Mouse (Mus musculus): Measurements from ENCODE around the gene Tex19.1.

Tex19.1 gene

DNA sequence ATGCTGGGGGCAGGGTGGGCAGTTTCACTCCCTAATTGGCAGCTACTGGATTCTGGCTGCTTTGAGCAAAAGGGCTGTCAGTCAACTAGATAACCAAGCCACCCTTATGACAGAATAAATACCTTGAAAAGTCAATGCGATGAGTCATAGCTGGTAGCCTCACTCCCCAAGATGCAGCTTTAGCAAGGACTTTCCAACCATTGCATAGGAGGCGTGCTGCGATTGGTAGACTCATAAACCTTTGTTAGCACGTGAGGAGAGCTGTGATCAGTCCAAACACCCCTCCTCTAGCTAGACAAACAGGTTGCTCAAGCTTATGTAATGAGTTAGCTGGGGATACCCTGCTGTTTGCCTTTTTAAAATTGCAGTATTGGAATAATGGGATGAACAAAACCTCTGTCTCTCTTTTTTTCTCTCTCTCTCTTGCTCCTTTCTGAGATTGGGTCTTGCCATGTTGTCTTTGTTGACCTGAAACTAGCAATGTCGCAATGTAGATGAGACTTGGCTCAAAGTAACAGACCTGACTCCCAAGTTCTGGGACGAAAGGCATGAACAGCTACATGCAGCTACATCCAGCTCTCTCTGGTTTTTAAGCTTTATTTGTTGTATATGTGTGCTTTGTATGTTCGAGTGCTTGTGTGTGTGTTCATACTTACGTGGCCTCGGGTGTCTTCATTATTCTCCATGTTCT, 2.5 kb upstream of the Tex19.1 start:
- DNase-seq (ENCODE audit: low read depth), result no peak

DNA sequence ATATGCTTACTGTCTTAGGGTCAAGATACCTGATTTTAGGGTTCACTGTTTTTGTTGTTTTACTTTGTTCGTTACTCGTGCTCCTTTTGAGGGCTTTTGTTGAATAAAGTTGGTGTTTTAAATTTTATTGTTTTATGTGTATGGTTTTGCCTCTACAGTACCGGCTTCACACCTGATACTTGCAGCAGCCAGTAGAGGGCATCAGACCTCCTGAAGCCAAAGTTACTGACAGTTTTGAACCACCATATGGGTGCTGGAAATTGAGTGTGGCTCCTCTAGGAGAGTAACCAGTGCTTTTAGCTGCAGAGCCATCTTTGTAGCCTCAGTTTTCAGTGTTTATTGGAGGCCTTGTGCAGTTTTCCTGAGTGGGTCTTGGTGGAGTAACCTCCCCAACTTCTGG, 2.2 kb downstream of the Tex19.1 start:
- DNase-seq (ENCODE audit: low read depth), result no peak

DNA sequence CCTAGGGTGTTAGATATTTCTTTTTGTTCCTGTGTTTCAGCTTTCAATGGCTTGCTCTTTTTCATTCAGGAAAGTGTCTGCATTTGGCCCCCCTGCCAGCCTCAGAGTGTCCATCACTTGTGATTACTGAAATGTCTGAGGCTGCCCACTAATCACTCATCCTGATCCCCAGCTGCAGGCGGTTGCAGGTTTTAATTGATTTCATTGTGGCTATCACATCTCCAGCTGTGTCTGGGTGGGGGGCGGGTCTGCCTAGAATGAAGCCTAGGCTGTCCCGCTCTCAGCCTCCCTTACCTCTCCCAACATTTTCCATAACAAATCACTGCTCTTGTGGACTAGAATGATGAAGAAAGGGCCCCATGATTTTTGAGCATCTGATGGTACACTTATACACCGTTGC, 8.3 kb downstream of the Tex19.1 start:
- no peak for DNase-seq (ENCODE audit: low read depth)

DNA sequence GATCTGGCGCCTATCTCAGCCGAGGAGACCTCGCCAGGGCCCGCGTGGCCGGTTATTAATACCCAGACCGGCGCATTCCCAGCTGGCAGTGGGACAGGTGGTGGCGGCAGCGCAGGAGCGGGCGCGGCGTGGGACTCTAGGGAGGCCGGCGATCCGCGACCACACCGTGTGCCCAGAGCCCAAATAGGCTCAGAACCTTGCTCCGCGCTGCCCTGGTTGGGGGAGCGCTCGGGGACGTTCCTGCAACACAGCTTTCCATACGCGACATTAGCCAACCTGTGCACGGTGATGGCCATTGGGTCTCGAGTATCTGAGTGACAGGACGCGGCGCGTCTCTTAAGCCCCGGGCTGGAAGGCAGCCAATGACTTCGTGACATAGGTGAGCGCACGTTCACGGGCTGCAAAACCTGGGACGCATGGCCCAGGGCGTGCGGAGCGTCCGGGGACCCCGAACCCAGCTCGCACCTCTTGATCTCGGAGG, 10.5 kb downstream of the Tex19.1 start:
- DNase-seq (ENCODE audit: low read depth), result peak; percentile 6

DNA sequence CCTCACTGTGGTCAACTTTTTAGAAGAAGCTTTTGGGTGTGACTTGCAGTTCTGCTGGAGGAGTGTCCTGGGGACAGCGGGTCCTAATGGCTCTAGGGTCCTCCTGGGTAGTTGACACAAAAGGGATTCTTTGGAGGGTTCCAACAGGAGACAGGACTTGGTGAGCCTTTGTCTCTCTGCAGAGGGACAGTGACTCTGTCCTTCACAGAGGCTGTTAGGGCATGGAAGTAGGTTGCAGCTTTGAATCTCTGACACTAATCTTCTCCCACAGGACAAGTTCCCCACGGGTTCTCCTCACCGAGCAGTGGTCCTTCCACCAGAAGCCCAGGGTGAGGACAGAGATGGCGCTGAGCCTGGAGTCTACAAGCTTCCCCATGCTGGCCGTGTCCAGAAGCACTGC, 14.0 kb downstream of the Tex19.1 start, which contains the start of gene Uts2r:
Gene Uts2r, plus strand, starts transcription at position 301 of the 400 bp plus-strand sequence.
- DNase-seq (ENCODE audit: low read depth), result no peak

DNA sequence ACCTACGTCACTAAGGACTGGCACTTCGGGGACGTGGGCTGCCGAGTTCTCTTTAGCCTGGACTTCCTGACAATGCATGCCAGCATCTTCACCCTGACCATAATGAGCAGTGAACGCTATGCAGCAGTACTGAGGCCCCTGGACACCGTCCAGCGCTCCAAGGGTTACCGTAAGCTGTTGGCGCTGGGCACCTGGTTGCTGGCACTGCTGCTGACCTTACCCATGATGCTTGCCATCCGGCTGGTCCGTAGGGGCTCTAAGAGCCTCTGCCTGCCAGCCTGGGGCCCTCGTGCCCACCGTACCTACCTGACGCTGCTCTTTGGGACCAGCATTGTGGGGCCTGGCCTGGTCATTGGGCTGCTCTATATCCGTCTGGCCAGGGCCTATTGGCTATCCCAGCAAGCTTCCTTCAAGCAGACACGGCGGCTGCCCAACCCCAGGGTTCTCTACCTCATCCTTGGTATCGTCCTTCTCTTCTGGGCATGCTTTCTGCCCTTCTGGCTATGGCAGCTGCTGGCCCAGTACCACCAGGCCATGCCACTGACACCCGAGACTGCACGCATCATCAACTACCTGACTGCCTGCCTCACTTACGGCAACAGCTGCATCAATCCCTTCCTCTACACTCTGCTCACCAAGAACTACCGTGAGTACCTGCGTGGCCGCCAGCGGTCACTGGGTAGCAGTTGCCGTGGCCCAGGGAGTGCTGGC, 14.8 kb downstream of the Tex19.1 start:
- no peak for DNase-seq (ENCODE audit: low read depth)

DNA sequence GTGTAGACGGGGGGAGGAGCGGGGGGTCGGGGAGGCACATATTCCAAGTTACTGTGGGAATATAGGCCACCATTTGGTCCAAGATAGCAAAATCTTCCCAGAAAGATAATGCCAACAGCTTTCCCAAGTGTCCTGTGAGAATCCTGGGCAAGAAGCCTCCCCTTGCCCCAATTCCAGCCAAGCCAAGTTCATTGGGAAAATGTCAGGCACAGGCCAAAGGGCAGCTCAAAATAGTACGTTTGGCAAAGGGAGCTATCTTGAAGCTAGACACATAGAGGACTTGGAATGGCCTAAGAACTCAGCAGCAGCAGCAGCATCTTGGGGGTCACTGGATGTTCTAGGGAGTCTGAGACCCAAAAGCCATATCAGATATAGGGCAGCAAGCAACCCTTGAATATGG, 17.8 kb downstream of the Tex19.1 start:
- no peak for DNase-seq (ENCODE audit: low read depth)

DNA sequence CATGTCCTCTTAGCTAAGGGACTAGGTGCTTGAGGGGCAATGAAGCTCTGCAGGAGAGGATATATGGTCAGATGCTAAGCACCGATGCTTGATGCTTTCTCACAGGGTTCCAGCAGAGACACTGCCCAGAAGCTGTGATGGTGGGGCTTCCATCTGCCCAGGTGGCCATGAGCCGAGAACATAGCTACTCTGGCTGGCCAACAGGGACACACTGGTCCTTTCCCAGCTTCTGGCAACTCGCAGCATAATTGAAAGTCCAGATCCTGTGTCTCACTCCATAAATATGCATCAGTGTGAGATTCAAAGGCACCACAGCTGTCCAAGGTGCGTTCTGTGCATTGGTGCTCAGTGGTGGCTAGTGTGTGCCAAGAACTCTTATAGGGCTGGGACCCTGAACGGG, 27.3 kb downstream of the Tex19.1 start:
- no peak for DNase-seq (ENCODE audit: low read depth)

DNA sequence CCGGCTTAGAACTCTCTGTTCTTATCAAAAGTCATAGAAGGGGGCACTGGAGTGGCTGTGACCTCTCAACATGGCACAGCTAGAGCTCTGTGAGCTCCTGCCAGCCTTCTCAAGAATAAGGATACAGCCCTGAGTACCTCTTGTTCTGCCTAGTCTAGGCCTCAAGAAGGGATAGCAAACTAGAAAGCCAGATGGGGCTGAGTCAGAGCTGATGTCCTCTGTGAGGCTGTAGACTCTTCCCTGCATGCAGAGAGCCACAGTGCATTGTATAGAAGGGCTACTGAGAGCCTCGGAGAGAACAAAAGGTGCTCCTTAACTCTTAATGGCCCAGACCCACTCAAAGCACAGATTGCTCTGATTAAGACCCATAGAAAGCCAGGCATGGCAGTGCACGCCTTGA, 28.3 kb downstream of the Tex19.1 start:
- DNase-seq (ENCODE audit: low read depth), result no peak

DNA sequence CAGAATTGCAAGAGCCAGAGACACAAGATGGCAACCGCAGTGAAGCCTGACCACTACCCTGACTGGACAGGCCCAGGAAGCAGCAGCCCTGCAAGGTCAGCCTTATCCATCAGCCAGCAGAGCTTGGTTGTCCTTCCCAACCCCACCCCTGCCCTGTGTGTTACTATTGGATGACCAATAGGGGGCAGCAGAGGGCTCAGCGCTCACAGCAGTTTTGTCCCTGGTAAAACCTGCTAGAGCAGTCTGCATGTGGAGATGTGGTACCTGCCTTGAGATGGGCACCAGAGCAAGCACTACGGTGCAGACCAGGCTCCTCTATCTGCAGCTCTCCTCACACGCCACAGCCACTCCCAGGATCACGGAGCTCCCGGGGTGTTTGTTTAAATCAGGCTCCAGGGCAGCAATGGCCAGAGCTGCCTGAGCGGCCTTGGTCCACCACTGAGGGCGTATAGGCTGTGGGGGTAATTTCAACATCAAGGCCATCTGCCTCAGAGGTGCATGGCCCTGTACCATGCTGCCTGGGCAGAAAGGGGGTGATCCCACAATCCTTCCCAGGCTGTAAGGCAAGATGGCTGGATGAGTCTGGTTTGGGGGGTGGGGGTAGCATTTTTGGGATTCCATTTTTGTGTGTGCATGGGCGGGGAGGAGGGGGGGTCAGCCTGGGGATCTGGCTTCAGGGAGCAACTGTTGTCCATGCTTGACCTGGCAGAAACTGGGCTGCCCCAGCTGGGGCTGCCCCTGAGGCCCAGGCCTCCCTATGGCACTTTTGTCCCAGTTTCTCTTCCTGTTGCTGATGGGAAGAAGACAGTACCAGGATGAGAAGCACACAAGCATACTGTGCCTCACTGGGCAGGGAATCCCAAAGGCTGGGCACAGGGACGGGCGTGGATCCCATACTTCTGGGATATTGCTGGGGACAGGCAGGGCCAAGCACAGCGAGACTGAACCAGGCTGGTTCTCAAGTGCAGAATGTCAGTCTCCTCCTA, 30.6 kb downstream of the Tex19.1 start:
- peak; percentile 34 for DNase-seq (ENCODE audit: low read depth)

DNA sequence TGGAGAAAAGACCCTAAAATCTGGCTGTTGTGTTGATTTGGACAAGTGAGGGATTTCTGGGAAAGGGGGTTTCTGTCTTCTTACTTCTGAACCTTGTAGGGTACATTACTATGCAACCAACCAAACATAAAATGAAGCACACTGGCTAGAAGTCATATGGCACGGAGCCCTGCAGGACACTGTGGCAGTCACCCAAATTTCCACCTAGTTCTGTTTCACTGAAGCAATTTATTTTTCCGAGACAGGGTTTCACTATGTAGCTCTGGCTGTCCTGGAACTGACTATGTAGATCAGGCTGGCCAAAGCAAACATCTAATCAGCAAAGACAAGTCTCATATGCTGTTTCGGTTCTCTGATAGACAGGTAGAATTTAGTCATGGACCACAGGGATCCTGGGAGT, 43.7 kb downstream of the Tex19.1 start:
- DNase-seq (ENCODE audit: low read depth), result no peak

DNA sequence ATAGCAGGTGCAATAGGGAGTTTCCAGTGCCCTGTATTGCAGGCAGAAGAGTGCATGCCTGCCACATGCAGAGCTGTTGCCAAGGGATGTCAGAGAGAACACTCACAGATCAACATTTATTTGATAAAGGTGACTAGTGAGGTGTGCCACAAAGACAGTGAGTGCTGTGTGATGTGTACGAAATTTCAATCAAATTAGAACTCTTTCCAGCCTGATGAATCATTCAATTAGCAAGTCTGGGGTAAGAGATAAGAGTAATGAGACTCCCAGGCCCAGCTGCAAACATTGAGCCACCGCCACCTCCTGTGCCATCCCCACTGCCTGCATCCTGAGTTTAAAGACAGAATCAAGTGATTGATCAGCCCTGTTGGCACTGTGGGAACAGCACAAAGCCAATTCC, 46.8 kb downstream of the Tex19.1 start:
- no peak for DNase-seq (ENCODE audit: low read depth)

DNA sequence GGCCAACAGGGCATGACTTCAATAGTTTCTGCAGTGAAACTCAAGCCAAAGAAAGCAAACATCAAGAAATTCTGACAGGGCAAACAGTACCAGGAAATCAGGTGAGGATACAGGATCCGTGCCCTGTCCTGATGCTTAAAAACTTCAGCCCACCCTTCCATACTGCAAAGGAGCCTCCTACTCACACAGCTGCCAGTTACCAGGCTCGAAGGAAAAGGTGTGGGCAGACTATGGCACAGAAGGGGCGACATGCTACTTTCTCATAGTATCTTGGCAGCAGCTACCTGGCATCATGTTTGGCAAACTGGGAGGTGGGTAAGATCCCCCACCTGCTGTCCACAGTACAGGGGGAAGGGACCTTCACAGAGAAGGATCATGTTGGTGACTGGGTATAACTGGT, 47.5 kb downstream of the Tex19.1 start:
- DNase-seq (ENCODE audit: low read depth), result no peak

Data from c-Kit-positive CD71-negative TER-119-negative erythroid progenitor cells, embryonic 14.5 days (primary cell).